Mouse (Mus musculus): ENCODE measurements around the gene Cyb5d1.

Cyb5d1 gene

GRCm38 (mm10) chr11:69379600-69379999 lies 15.8 kb downstream of the Cyb5d1 start:
- DNase-seq (ENCODE audit: low spot score): peak; percentile 56

- DNase-seq (ENCODE audit: low spot score): peak; percentile 82
Measured at GRCm38 (mm10) chr11:69377766-69378165, 17.7 kb downstream of the Cyb5d1 start.

GRCm38 (mm10) chr11:69375646-69376045 lies 19.8 kb downstream of the Cyb5d1 start:
- DNase-seq (ENCODE audit: low spot score): no peak

GRCm38 (mm10) chr11:69373223-69373965 lies 22.0 kb downstream of the Cyb5d1 start:
- no peak for DNase-seq (ENCODE audit: low spot score)

- no peak for DNase-seq (ENCODE audit: low spot score)
Measured at GRCm38 (mm10) chr11:69372780-69373170, 22.7 kb downstream of the Cyb5d1 start.

GRCm38 (mm10) chr11:69372056-69372779 lies 23.2 kb downstream of the Cyb5d1 start:
- DNase-seq (ENCODE audit: low spot score): peak; percentile 51

GRCm38 (mm10) chr11:69371601-69372000 lies 23.8 kb downstream of the Cyb5d1 start:
- DNase-seq (ENCODE audit: low spot score): no peak

- DNase-seq (ENCODE audit: low spot score): no peak
Measured at GRCm38 (mm10) chr11:69370817-69371215, 24.6 kb downstream of the Cyb5d1 start.

GRCm38 (mm10) chr11:69369990-69370816 lies 25.2 kb downstream of the Cyb5d1 start:
- no peak for DNase-seq (ENCODE audit: low spot score)

GRCm38 (mm10) chr11:69369215-69369989 lies 26.0 kb downstream of the Cyb5d1 start, which contains the start of gene Chd3:
Gene Chd3 (minus strand): TSS chr11:69369406.
- peak; percentile 47 for DNase-seq (ENCODE audit: low spot score)

- peak; percentile 58 for DNase-seq (ENCODE audit: low spot score)
Measured at GRCm38 (mm10) chr11:69368356-69369214, 26.8 kb downstream of the Cyb5d1 start.

- peak; percentile 64 for DNase-seq (ENCODE audit: low spot score)
Measured at GRCm38 (mm10) chr11:69367616-69368355, 27.6 kb downstream of the Cyb5d1 start.

- DNase-seq (ENCODE audit: low spot score): no peak
Measured at GRCm38 (mm10) chr11:69366855-69367615, 28.4 kb downstream of the Cyb5d1 start.

GRCm38 (mm10) chr11:69366157-69366854 lies 29.1 kb downstream of the Cyb5d1 start:
- peak; percentile 91 for DNase-seq (ENCODE audit: low spot score)

GRCm38 (mm10) chr11:69365722-69366121 lies 29.7 kb downstream of the Cyb5d1 start:
- DNase-seq (ENCODE audit: low spot score): no peak

GRCm38 (mm10) chr11:69364910-69365309 lies 30.5 kb downstream of the Cyb5d1 start:
- peak; percentile 80 for DNase-seq (ENCODE audit: low spot score)

GRCm38 (mm10) chr11:69364376-69364775 lies 31.1 kb downstream of the Cyb5d1 start:
- peak; percentile 59 for DNase-seq (ENCODE audit: low spot score)

GRCm38 (mm10) chr11:69362479-69362878 lies 33.0 kb downstream of the Cyb5d1 start:
- DNase-seq (ENCODE audit: low spot score): no peak
